Mouse (Mus musculus): ENCODE measurements at regions not wholly inside any gene's neighbourhood (a gene's known extent, or its start where the extent isn't known, plus 50 kb on each side); places are given as distances from the start of the nearest gene placed in this dataset.

- DNase-seq (ENCODE audit: low spot score) = no peak
Measured at GRCm38 (mm10) chr9:92097806-92098205, 94.9 kb upstream of the Plscr5 start.

DNA sequence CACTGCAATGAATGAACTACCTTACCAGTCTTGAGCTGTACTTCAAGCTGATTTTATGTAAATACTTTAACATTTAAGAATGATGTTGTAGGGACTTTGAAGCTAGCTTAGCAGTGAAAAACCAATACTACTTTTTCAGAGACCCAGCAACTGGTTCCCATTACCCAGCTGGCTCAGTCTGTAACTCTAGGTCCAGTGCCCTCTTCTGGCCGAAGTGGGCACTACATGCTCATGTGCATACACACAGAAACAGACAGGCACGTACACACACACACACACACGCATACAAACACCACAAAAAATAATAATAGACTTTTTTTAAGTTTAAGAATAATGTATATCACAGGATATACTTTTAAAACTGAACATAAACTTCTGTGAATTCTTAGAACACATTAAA, 63.2 kb upstream of the Plscr5 start:
- no peak for DNase-seq (ENCODE audit: low spot score)

GRCm38 (mm10) chr9:92130445-92130844, 62.3 kb upstream of the Plscr5 start:
- DNase-seq (ENCODE audit: low spot score) = no peak

- DNase-seq (ENCODE audit: low spot score) = peak; percentile 69
Measured at GRCm38 (mm10) chr9:92132440-92132839, 60.3 kb upstream of the Plscr5 start.

GRCm38 (mm10) chr9:92141924-92142323, 50.8 kb upstream of the Plscr5 start:
- DNase-seq (ENCODE audit: low spot score) = no peak
